8 mouse cellular contexts compared by ENCODE assay signal in genomic region chr3:86141366-86141765, GRCm38 (mm10). TPM values are rescaled to one million over a fixed set of nuclear protein-coding genes. Genes with fewer than 3 reads are reported as not detected.
A peak's percentile ranks its signal among the peaks of the same experiment; 100 is the strongest.
DNase-seq lines count a peak whose midpoint lies in the region; ATAC-seq and TF ChIP-seq lines count a peak whose summit lies in the region.

No protein-coding gene starts in this region.

- TF ChIP-seq CTCF in brain, embryonic 14.5 days (IDR thresholded peaks at IDR 0.05; ENCODE audit: borderline replicate concordance, extremely low read depth, insufficient read depth, insufficient read length), result no peak
- TF ChIP-seq CTCF in liver, postnatal 0 days (IDR thresholded peaks at IDR 0.05; ENCODE audit: low read depth), result no peak

- no peak for DNase-seq in kidney, adult 9 months
- peak; percentile 45 for DNase-seq in brain, embryonic 14.5 days (ENCODE audit: low read depth)
- peak; percentile 46 for DNase-seq in hindbrain, embryonic 11.5 days (ENCODE audit: low spot score)
- DNase-seq in liver, postnatal 0 days, result peak; percentile 29
- no peak for DNase-seq in gastrocnemius, postnatal 36 days
- DNase-seq in ovary, adult 18-20 months (ENCODE audit: low spot score), result no peak

- peak overlapping the region; percentile 90; the same call in 1 of the 2 replicates for H3K27ac ChIP-seq in kidney, embryonic 14.5 days (ENCODE audit: low read depth, low read length)
- no peak overlapping the region for H3K27ac ChIP-seq in hindbrain, embryonic 11.5 days (ENCODE audit: low read depth, low read length)
- peak overlapping the region; percentile 90 for H3K27ac ChIP-seq in liver, postnatal 0 days (ENCODE audit: low read depth)

- TF ChIP-seq POLR2A in brain, embryonic 14.5 days (IDR thresholded peaks at IDR 0.05; ENCODE audit: borderline replicate concordance, extremely low read depth, insufficient read depth, insufficient read length, poor library complexity, severe bottlenecking), result no peak

- peak overlapping the region; percentile 98 for H3K4me3 ChIP-seq in kidney, embryonic 14.5 days (ENCODE audit: low read length)
- H3K4me3 ChIP-seq in hindbrain, embryonic 11.5 days (ENCODE audit: low read depth, low read length), result peak overlapping the region; percentile 88
- H3K4me3 ChIP-seq in liver, postnatal 0 days (ENCODE audit: low read depth, low read length), result peak overlapping the region; percentile 90

- H3K9me3 ChIP-seq in kidney, embryonic 14.5 days (ENCODE audit: control insufficient read depth, low read length), result no peaks in the 10 kb centered on the region
- no peaks in the 10 kb centered on the region for H3K9me3 ChIP-seq in hindbrain, embryonic 11.5 days (ENCODE audit: control insufficient read depth, low read length)
- no peaks in the 10 kb centered on the region for H3K9me3 ChIP-seq in liver, postnatal 0 days (ENCODE audit: low read length)

- H3K36me3 ChIP-seq in kidney, embryonic 14.5 days (ENCODE audit: control insufficient read depth, insufficient read depth, low read length), result peaks cover 50% of the 10 kb centered on the region
- peaks cover 5% of the 10 kb centered on the region; the same call in 1 of the 2 replicates for H3K36me3 ChIP-seq in hindbrain, embryonic 11.5 days (ENCODE audit: control insufficient read depth, insufficient read depth, low read length)
- H3K36me3 ChIP-seq in liver, postnatal 0 days (replicated peaks; ENCODE audit: insufficient read depth, low read length), result peaks cover 41% of the 10 kb centered on the region

- peak overlapping the region; percentile 97 for H3K9ac ChIP-seq in kidney, embryonic 14.5 days (ENCODE audit: low read depth, low read length)
- H3K9ac ChIP-seq in hindbrain, embryonic 11.5 days (ENCODE audit: low read depth, low read length), result peak overlapping the region; percentile 99
- H3K9ac ChIP-seq in liver, postnatal 0 days (replicated peaks), result peak overlapping the region; percentile 94

- H3K4me1 ChIP-seq in kidney, embryonic 14.5 days (ENCODE audit: control insufficient read depth, insufficient read depth, low read length), result peaks cover 6% of the 10 kb centered on the region; the same call in 1 of the 2 replicates
- no peaks in the 10 kb centered on the region for H3K4me1 ChIP-seq in hindbrain, embryonic 11.5 days (replicated peaks; ENCODE audit: control insufficient read depth, insufficient read depth, low read length)
- H3K4me1 ChIP-seq in liver, postnatal 0 days (ENCODE audit: insufficient read depth), result peaks cover 17% of the 10 kb centered on the region

- WGBS in kidney, embryonic 14.5 days, result 12% methylated on average over 7 of the region's 7 CpGs
- WGBS in hindbrain, embryonic 11.5 days, result 23% methylated on average over 7 of the region's 7 CpGs
- WGBS in liver, postnatal 0 days (ENCODE audit: insufficient replicate concordance), result 3% methylated on average over 7 of the region's 7 CpGs

- no peak for TF ChIP-seq EP300 in liver, postnatal 0 days (IDR thresholded peaks at IDR 0.05; ENCODE audit: low read depth)

- no peaks in the 10 kb centered on the region for H3K27me3 ChIP-seq in kidney, embryonic 14.5 days (ENCODE audit: control insufficient read depth, insufficient read depth, low read length)
- H3K27me3 ChIP-seq in hindbrain, embryonic 11.5 days (ENCODE audit: control insufficient read depth, insufficient read depth, low read length), result no peaks in the 10 kb centered on the region
- H3K27me3 ChIP-seq in liver, postnatal 0 days (ENCODE audit: insufficient read depth, low read length), result no peaks in the 10 kb centered on the region

- intact Hi-C loops in gastrocnemius, postnatal 36 days (cut with DNase I), result loop anchor here (10.0 kb wide), 1 partner anchor 567 kb away; the partner anchor contains the start of gene Gatb

- no peak for ATAC-seq in kidney, embryonic 14.5 days (ENCODE audit: low FRiP score, low TSS enrichment)
- ATAC-seq in hindbrain, embryonic 11.5 days (ENCODE audit: low FRiP score), result no peak
- no peak for ATAC-seq in liver, postnatal 0 days
- ATAC-seq in megakaryocyte-erythroid progenitor cell, adult 5-6 weeks (replicated peaks; ENCODE audit: low FRiP score, low TSS enrichment, poor library complexity, severe bottlenecking), result no peak

- H3K4me2 ChIP-seq in kidney, embryonic 14.5 days (replicated peaks; ENCODE audit: low read depth, low read length), result peak overlapping the region; percentile 89
- H3K4me2 ChIP-seq in hindbrain, embryonic 11.5 days (replicated peaks; ENCODE audit: low read depth, low read length), result peak overlapping the region; percentile 45
- peak overlapping the region; percentile 81 for H3K4me2 ChIP-seq in liver, postnatal 0 days (ENCODE audit: low read depth, low read length)

RNA-seq across cellular contexts. Expression of gene Rps3a1, which starts 1.1 kb away (rescaled TPM):
- 1,488 and 1,909 TPM in 2 replicates for polyA plus RNA-seq in kidney, embryonic 14.5 days (2014; fragmentation: Nextera tagmentation; extraction: Ambion mirVana)
- polyA plus RNA-seq in brain, embryonic 14.5 days (2012; rRNA removed), result 758 and 849 TPM in 2 replicates
- polyA plus RNA-seq in hindbrain, embryonic 11.5 days (2014; fragmentation: Nextera tagmentation; extraction: Ambion mirVana), result 1,106 and 1,117 TPM in 2 replicates
- 751 and 788 TPM in 2 replicates for polyA plus RNA-seq in liver, postnatal 0 days (2015; fragmentation: Nextera tagmentation; extraction: Ambion mirVana)
- total RNA-seq in megakaryocyte-erythroid progenitor cell, adult 5-6 weeks (2014; fragmentation: Nextera tagmentation), result 3,660 and 3,786 TPM in 2 replicates
- 6,025 and 7,409 TPM in 2 replicates for total RNA-seq in megakaryocyte-erythroid progenitor cell, adult 5-6 weeks (2017)
- total RNA-seq in gastrocnemius, postnatal 36 days (2021), result 100 to 1,000 TPM; 317 to 400 TPM

Comparison
In these comparisons a context has a peak if more than half of its experiments do, and no peak if none do; other contexts are left out.
1. DNase-seq: peak in brain, embryonic 14.5 days (single experiment), hindbrain, embryonic 11.5 days (single experiment) and liver, postnatal 0 days (single experiment); none in kidney, adult 9 months (single experiment), gastrocnemius, postnatal 36 days (0 of 2) and ovary, adult 18-20 months (single experiment).
2. Peak in every context shown above with its lines, with median percentiles within 50 percentile points of each other: H3K4me2 ChIP-seq, H3K4me3 ChIP-seq and H3K9ac ChIP-seq.